Mouse (Mus musculus) MEL (cell line): ENCODE results near the gene Xpnpep1. TPM values are rescaled to one million over a fixed set of nuclear protein-coding genes. Genes with fewer than 3 reads are reported as not detected.

Source experiments
- DNase-seq: peaks from one replicate; pipeline ENCODE4 v3.0.0; 2011; ENCODE audit warnings: low read depth, low spot score
- H3K27ac ChIP-seq: 2 replicates; pipeline ENCODE4 v1.5.1; 2012; ENCODE audit warnings: low read depth, mild to moderate bottlenecking, control low read depth, low read length, moderate library complexity; ENCODE audit not compliant: control insufficient read depth
- H3K27me3 ChIP-seq, 2 experiments: fragments of 150-350 bp in 1 of 2; sonication (generic) in 1 of 2; 2 replicates each; pipeline ENCODE4 v1.6.1; 2012; ENCODE audit warnings: low read length in 2 of 2, mild to moderate bottlenecking in 2 of 2, improper control_type of control experiment in 1 of 2, moderate library complexity in 1 of 2; ENCODE audit not compliant: insufficient read depth in 2 of 2, control insufficient read depth in 1 of 2
- H3K36me3 ChIP-seq, 2 experiments: 2 replicates each; pipeline ENCODE4 v1.6.1; 2012 to 2014; ENCODE audit warnings: low read length in 2 of 2, improper control_type of control experiment in 1 of 2, inconsistent platforms in 1 of 2, mild to moderate bottlenecking in 1 of 2; ENCODE audit not compliant: insufficient read depth in 2 of 2, control insufficient read depth in 1 of 2
- H3K4me1 ChIP-seq, 2 experiments: fragments of 150-350 bp in 1 of 2; sonication (generic) in 1 of 2; 2 replicates each; pipeline ENCODE4 v1.6.1; 2012; ENCODE audit warnings: low read length in 2 of 2, improper control_type of control experiment in 1 of 2, mild to moderate bottlenecking in 1 of 2; ENCODE audit not compliant: insufficient read depth in 2 of 2, control insufficient read depth in 1 of 2
- H3K4me3 ChIP-seq, 2 experiments: fragments of 150-350 bp in 1 of 2; sonication (generic) in 1 of 2; 2 replicates each; pipeline ENCODE4 v1.5.1; 2012; ENCODE audit warnings: low read depth in 2 of 2, low read length in 2 of 2, mild to moderate bottlenecking in 2 of 2, moderate library complexity in 2 of 2, control low read depth in 1 of 2, improper control_type of control experiment in 1 of 2; ENCODE audit not compliant: control insufficient read depth in 1 of 2, insufficient read depth in 1 of 2
- H3K79me2 ChIP-seq: 2 replicates; pipeline ENCODE4 v1.6.1; 2012; ENCODE audit warnings: mild to moderate bottlenecking, low read length, moderate library complexity; ENCODE audit not compliant: control insufficient read depth, poor library complexity, insufficient read depth
- H3K9ac ChIP-seq: 2 replicates; pipeline ENCODE4 v1.6.1; 2012; ENCODE audit warnings: low read depth, mild to moderate bottlenecking, control low read depth, low read length, moderate library complexity; ENCODE audit not compliant: control insufficient read depth, poor library complexity, severe bottlenecking
- H3K9me3 ChIP-seq: fragments of 150-350 bp; sonication (generic); replicated peaks from 2 replicates; pipeline ENCODE4 v1.6.1; 2012; ENCODE audit warnings: mild to moderate bottlenecking, low read length, improper control_type of control experiment, moderate library complexity; ENCODE audit not compliant: insufficient read depth
- BHLHE40 ChIP-seq: IDR thresholded peaks from 2 replicates; pipeline ENCODE4 v1.6.1; 2012; ENCODE audit warnings: low read depth, mild to moderate bottlenecking, inconsistent platforms, low read length, improper control_type of control experiment, borderline replicate concordance
- CHD1 ChIP-seq: IDR thresholded peaks from 2 replicates; pipeline ENCODE4 v1.6.1; 2012; ENCODE audit warnings: low read depth, mild to moderate bottlenecking, inconsistent platforms, low read length, improper control_type of control experiment
- CHD2 ChIP-seq: IDR thresholded peaks from 2 replicates; pipeline ENCODE4 v1.6.1; 2011; ENCODE audit warnings: low read length, improper control_type of control experiment
- E2F4 ChIP-seq: IDR thresholded peaks from 2 replicates; pipeline ENCODE4 v1.6.1; 2011; ENCODE audit warnings: low read depth, low read length, improper control_type of control experiment, borderline replicate concordance
- ELF1 ChIP-seq: IDR thresholded peaks from 2 replicates; pipeline ENCODE4 v1.6.1; 2014; ENCODE audit warnings: low read depth, mild to moderate bottlenecking, inconsistent platforms, low read length, improper control_type of control experiment, moderate library complexity
- EP300 ChIP-seq, 2 experiments: IDR thresholded peaks; 2 replicates each; pipeline ENCODE4 v1.6.1; 2011; ENCODE audit warnings: improper control_type of control experiment in 2 of 2, low read length in 2 of 2, low read depth in 1 of 2, mild to moderate bottlenecking in 1 of 2
- ETS1 ChIP-seq: IDR thresholded peaks from 2 replicates; pipeline ENCODE4 v1.6.1; 2012; ENCODE audit warnings: low read depth, mild to moderate bottlenecking, inconsistent platforms, low read length, improper control_type of control experiment, moderate library complexity
- GABPA ChIP-seq: IDR thresholded peaks from 2 replicates; pipeline ENCODE4 v1.6.1; 2012; ENCODE audit warnings: low read depth, mild to moderate bottlenecking, inconsistent platforms, low read length, improper control_type of control experiment, moderate library complexity
- GATA1 ChIP-seq: IDR thresholded peaks from 2 replicates; pipeline ENCODE4 v1.6.1; 2011; ENCODE audit warnings: low read depth, low read length, improper control_type of control experiment
- HCFC1 ChIP-seq: IDR thresholded peaks from 2 replicates; pipeline ENCODE4 v1.6.1; 2012; ENCODE audit warnings: low read depth, mild to moderate bottlenecking, inconsistent platforms, low read length, improper control_type of control experiment, moderate library complexity
- JUND ChIP-seq: IDR thresholded peaks from 2 replicates; pipeline ENCODE4 v1.6.1; 2011; ENCODE audit warnings: low read depth, mild to moderate bottlenecking, improper control_type of control experiment, low read length
- MAFK ChIP-seq: IDR thresholded peaks from 2 replicates; pipeline ENCODE4 v1.6.1; 2011; ENCODE audit warnings: low read depth, mild to moderate bottlenecking, low read length, improper control_type of control experiment, borderline replicate concordance
- MAX ChIP-seq: IDR thresholded peaks from 2 replicates; pipeline ENCODE4 v1.6.1; 2011; ENCODE audit warnings: low read length, improper control_type of control experiment
- MAZ ChIP-seq: IDR thresholded peaks from 2 replicates; pipeline ENCODE4 v1.6.1; 2012; ENCODE audit warnings: low read depth, mild to moderate bottlenecking, inconsistent platforms, low read length, improper control_type of control experiment
- MXI1 ChIP-seq: IDR thresholded peaks from 2 replicates; pipeline ENCODE4 v1.6.1; 2011; ENCODE audit warnings: mild to moderate bottlenecking, low read depth, low read length, improper control_type of control experiment
- MYB ChIP-seq: IDR thresholded peaks from 2 replicates; pipeline ENCODE4 v1.6.1; 2011; ENCODE audit warnings: mild to moderate bottlenecking, low read depth, low read length, improper control_type of control experiment
- MYC ChIP-seq: IDR thresholded peaks from 2 replicates; pipeline ENCODE4 v1.6.1; 2011; ENCODE audit warnings: low read depth, mild to moderate bottlenecking, low read length, improper control_type of control experiment, moderate library complexity
- POLR2A ChIP-seq, 2 experiments: IDR thresholded peaks; 2 replicates each; pipeline ENCODE4 v1.6.1; 2011 to 2012; ENCODE audit warnings: low read length in 2 of 2, mild to moderate bottlenecking in 2 of 2, control low read depth in 1 of 2, improper control_type of control experiment in 1 of 2, low read depth in 1 of 2, moderate library complexity in 1 of 2; ENCODE audit not compliant: control insufficient read depth in 1 of 2, insufficient read depth in 1 of 2, poor library complexity in 1 of 2
- POLR2AphosphoS2 ChIP-seq: IDR thresholded peaks from 2 replicates; pipeline ENCODE4 v1.6.1; 2011; ENCODE audit warnings: low read length, improper control_type of control experiment
- RAD21 ChIP-seq: IDR thresholded peaks from 2 replicates; pipeline ENCODE4 v1.6.1; 2011; ENCODE audit warnings: mild to moderate bottlenecking, low read depth, low read length, improper control_type of control experiment
- RCOR1 ChIP-seq: IDR thresholded peaks from 2 replicates; pipeline ENCODE4 v1.6.1; 2012; ENCODE audit warnings: low read depth, mild to moderate bottlenecking, inconsistent platforms, low read length, improper control_type of control experiment
- SIN3A ChIP-seq: IDR thresholded peaks from 2 replicates; pipeline ENCODE4 v1.6.1; 2012; ENCODE audit warnings: low read length, improper control_type of control experiment, inconsistent platforms
- TAL1 ChIP-seq: IDR thresholded peaks from 2 replicates; pipeline ENCODE4 v1.6.1; 2012; ENCODE audit warnings: mild to moderate bottlenecking, inconsistent platforms, low read length, moderate library complexity, mixed read lengths
- TBP ChIP-seq: IDR thresholded peaks from 2 replicates; pipeline ENCODE4 v1.8.0; 2011; ENCODE audit warnings: low read depth, low read length, improper control_type of control experiment
- TCF12 ChIP-seq: IDR thresholded peaks from 2 replicates; pipeline ENCODE4 v1.6.1; 2014; ENCODE audit warnings: low read depth, mild to moderate bottlenecking, inconsistent platforms, low read length, improper control_type of control experiment, moderate library complexity
- UBTF ChIP-seq: IDR thresholded peaks from 2 replicates; pipeline ENCODE4 v1.6.1; 2012; ENCODE audit warnings: low read depth, mild to moderate bottlenecking, inconsistent platforms, low read length, improper control_type of control experiment, moderate library complexity, borderline replicate concordance; ENCODE audit not compliant: insufficient read depth
- USF1 ChIP-seq: IDR thresholded peaks from 2 replicates; pipeline ENCODE4 v1.6.1; 2014; ENCODE audit warnings: low read depth, mild to moderate bottlenecking, inconsistent platforms, low read length, improper control_type of control experiment, moderate library complexity
- USF2 ChIP-seq, 2 experiments: IDR thresholded peaks; 2 replicates each; pipeline ENCODE4 v1.6.1; 2011 to 2012; ENCODE audit warnings: improper control_type of control experiment in 2 of 2, low read length in 2 of 2, borderline replicate concordance in 1 of 2, inconsistent platforms in 1 of 2, low read depth in 1 of 2, mild to moderate bottlenecking in 1 of 2; ENCODE audit not compliant: insufficient read depth in 1 of 2
- ZKSCAN1 ChIP-seq: IDR thresholded peaks from 2 replicates; pipeline ENCODE4 v1.6.1; 2012; ENCODE audit warnings: low read depth, mild to moderate bottlenecking, inconsistent platforms, low read length, improper control_type of control experiment, moderate library complexity
- ZMIZ1 ChIP-seq: IDR thresholded peaks from 2 replicates; pipeline ENCODE4 v1.6.1; 2012; ENCODE audit warnings: low read depth, mild to moderate bottlenecking, inconsistent platforms, low read length, improper control_type of control experiment, moderate library complexity
- ZNF384 ChIP-seq: IDR thresholded peaks from 2 replicates; pipeline ENCODE4 v1.6.1; 2012; ENCODE audit warnings: low read depth, mild to moderate bottlenecking, inconsistent platforms, low read length, improper control_type of control experiment
- polyA plus RNA-seq, 2 experiments: library from polyadenylated mRNA; stranded (reverse) in 1 of 2; unstranded in 1 of 2; fragments of >175 nt in 1 of 2; fragments of >200 nt in 1 of 2; gene quantifications; 2 replicates each; pipeline versions ENCODE4 v1.2.1 to v1.2.4; 2012; ENCODE audit warnings: low replicate concordance in 2 of 2, low read depth in 1 of 2; ENCODE audit not compliant: insufficient read length in 2 of 2, insufficient read depth in 1 of 2, missing spikeins in 1 of 2
- total RNA-seq: library from RNA; depleted of rRNA; stranded (reverse); fragments of 300-350 nt; gene quantifications from 2 replicates; pipeline ENCODE4 v1.2.3, GENCODE M21; 2012

The Xpnpep1 gene
- total and polyA plus RNA-seq, 3 experiments: 428 to 531 (median 526) TPM

GRCm38 (mm10) chr19:53032647-53033046 lies 7.4 kb downstream of the Xpnpep1 start (continued):
- no peak for TF ChIP-seq USF2 (IDR thresholded peaks at IDR 0.05; ENCODE audit: borderline replicate concordance in 1 of 2, insufficient read depth in 1 of 2, low read depth in 1 of 2, low read length in 2 of 2)
- no peak for TF ChIP-seq CHD2

DNA sequence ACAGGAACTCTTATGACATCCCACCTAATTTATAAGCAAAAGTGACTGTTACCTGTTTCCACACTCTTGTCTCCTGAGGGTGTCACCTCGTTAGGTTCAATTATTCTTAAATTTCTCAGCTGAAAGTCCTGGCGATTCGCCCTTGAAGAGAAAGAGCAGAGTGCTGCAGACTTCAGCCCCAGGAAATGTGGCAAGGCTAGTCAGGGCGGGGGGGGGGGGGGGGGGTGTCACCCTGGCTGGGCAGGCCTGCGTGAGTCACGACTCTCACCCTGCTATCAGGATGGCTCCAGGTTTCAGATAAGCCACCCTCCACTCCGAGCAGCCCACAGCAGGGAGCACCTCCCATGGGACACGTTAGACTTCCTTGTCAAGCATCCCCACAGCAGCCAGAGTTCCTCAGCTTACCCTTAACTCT lies 8.1 kb downstream of the Xpnpep1 start:
- DNase-seq: peak; percentile 87
- peaks cover 25 to 62% of the 10 kb centered on the region in 2 experiments for H3K36me3 ChIP-seq
- H3K79me2 ChIP-seq: peaks cover 71% of the 10 kb centered on the region
- H3K27me3 ChIP-seq: no peaks in the 10 kb centered on the region
- TF ChIP-seq CHD1 (peak; percentile 95; the same call in 1 of the 2 replicates), GABPA (no peak), POLR2AphosphoS2 (0 out of 2 replicates have a peak, but pooled peaks have one; percentile 28), CHD2 (no peak), MAZ (peak; percentile 95), ETS1 (peak; percentile 89), MYC (no peak; the same call in 1 of the 2 replicates), MAX (peak; percentile 48; the same call in 1 of the 2 replicates), ZMIZ1 (peak; percentile 71; the same call in 1 of the 2 replicates), MAFK (no peak; the same call in 1 of the 2 replicates), MYB (no peak), SIN3A (no peak; the same call in none of the 2 replicates), TAL1 (peak; percentile 70), ZKSCAN1 (no peak), ZNF384 (peak; percentile 65), EP300 (IDR thresholded peaks at IDR 0.05; ENCODE audit: low read depth in 1 of 2, low read length in 2 of 2) (peak; percentile 91 to 93), JUND (peak; percentile 71; the same call in 1 of the 2 replicates), ELF1 (0 out of 2 replicates have a peak, but pooled peaks have one; percentile 51), GATA1 (peak; percentile 94), MXI1 (peak; percentile 64), USF2 (IDR thresholded peaks at IDR 0.05; ENCODE audit: borderline replicate concordance in 1 of 2, insufficient read depth in 1 of 2, low read depth in 1 of 2, low read length in 2 of 2) (no peak), TBP (peak; percentile 57), RCOR1 (peak; percentile 87), UBTF (no peak), USF1 (no peak), E2F4 (no peak), TCF12 (peak; percentile 94), BHLHE40 (peak; percentile 77; the same call in 1 of the 2 replicates), POLR2A (IDR thresholded peaks at IDR 0.05; ENCODE audit: control insufficient read depth in 1 of 2, insufficient read depth in 1 of 2, low read depth in 1 of 2, low read length in 2 of 2, poor library complexity in 1 of 2) (peak in 1 of 2 experiments; percentile 64; a peak in 2 of 4 replicates), RAD21 (no peak), HCFC1 (peak; percentile 51)
- TF ChIP-seq, all 39 proteins: peak for 19
- H3K4me3 ChIP-seq: peak overlapping the region; percentile 48 to 49
- no peaks in the 10 kb centered on the region for H3K9me3 ChIP-seq
- peaks cover 20 to 55% of the 10 kb centered on the region in 2 experiments for H3K4me1 ChIP-seq
- peak overlapping the region; percentile 97 for H3K27ac ChIP-seq
- peak overlapping the region; percentile 63 for H3K9ac ChIP-seq
